In genomic region chrX:159708076-159708830, GRCm38 (mm10) we compare ENCODE assay signal across 10 mouse cellular contexts.
DNase-seq lines count a peak whose midpoint lies in the region; ATAC-seq and TF ChIP-seq lines count a peak whose summit lies in the region.
"Had no signal": no experiment of that assay in that cellular context is flagged by ENCODE, and none has a peak within 500 bp of the region (broad histone marks: within the 10 kb centered on the region; RNA-seq: fewer than 3 reads in every experiment).

No protein-coding gene starts in this region.

- H3K9ac ChIP-seq in hindbrain, postnatal 0 days (replicated peaks; ENCODE audit: low read length), result no peak overlapping the region
- H3K9ac ChIP-seq: limb, embryonic 12.5 days had no signal

- H3K27ac ChIP-seq in hindbrain, embryonic 10.5 days, result peak overlapping the region; percentile 50
- H3K27ac ChIP-seq in hindbrain, postnatal 0 days, result no peak overlapping the region
- H3K27ac ChIP-seq: limb, embryonic 12.5 days had no signal

- no peak for DNase-seq in hindbrain, embryonic 10.5 days (ENCODE audit: low spot score)
- no peak for DNase-seq in hindbrain, postnatal 0 days (ENCODE audit: low spot score)
- peak; percentile 45 for DNase-seq in Muller cell, postnatal 12 days (ENCODE audit: inconsistent ontology term)
- DNase-seq in heart, postnatal 10 days, result peak; percentile 16 to 34
- DNase-seq in adrenal gland, postnatal 36 days, result no peak
- DNase-seq in cerebellum, postnatal 4 days (ENCODE audit: low spot score in 2 of 2), result no peak
- no peak for DNase-seq in layer of hippocampus, adult 18-20 months (ENCODE audit: low spot score in 2 of 2)

- intact Hi-C loops in heart, postnatal 10 days (cut with DNase I), result loop anchor here (5.0 kb wide), 1 partner anchor 81 kb away; the partner anchor contains the start of gene Sh3kbp1

- H3K4me1 ChIP-seq in hindbrain, embryonic 10.5 days (replicated peaks), result peaks cover 18% of the 10 kb centered on the region
- H3K4me1 ChIP-seq in hindbrain, postnatal 0 days (ENCODE audit: insufficient read depth, low read length), result no peaks in the 10 kb centered on the region; the same call in 1 of the 2 replicates

- H3K27me3 ChIP-seq in hindbrain, embryonic 10.5 days (ENCODE audit: insufficient read depth, poor library complexity, severe bottlenecking), result peaks cover 82% of the 10 kb centered on the region
- no peaks in the 10 kb centered on the region; the same call in 1 of the 2 replicates for H3K27me3 ChIP-seq in hindbrain, postnatal 0 days (ENCODE audit: insufficient read depth, low read length)
- no peaks in the 10 kb centered on the region for H3K27me3 ChIP-seq in myocyte (ENCODE audit: control insufficient read depth, insufficient read depth, insufficient read length)

- no peak for ATAC-seq in hindbrain, postnatal 0 days
- ATAC-seq: Patski had no signal

- no peak overlapping the region for H3ac ChIP-seq in myocyte (ENCODE audit: control insufficient read depth, insufficient read length)

- peaks cover 34% of the 10 kb centered on the region for H3K79me2 ChIP-seq in myocyte (ENCODE audit: control insufficient read depth, insufficient read depth)

- 30% methylated on average over 8 of the region's 8 CpGs for WGBS in hindbrain, embryonic 10.5 days
- 36% methylated on average over 8 of the region's 8 CpGs for whole genome bisulfite sequencing in hindbrain, postnatal 0 days

- H3K4me3 ChIP-seq in hindbrain, embryonic 10.5 days, result no peak overlapping the region
- H3K4me3 ChIP-seq in hindbrain, postnatal 0 days (ENCODE audit: low read length), result no peak overlapping the region
- no peak overlapping the region for H3K4me3 ChIP-seq in myocyte
- H3K4me3 ChIP-seq: limb, embryonic 12.5 days had no signal

- no peak overlapping the region for H3K4me2 ChIP-seq in hindbrain, postnatal 0 days (ENCODE audit: low read depth, low read length)
- H3K4me2 ChIP-seq in myocyte (ENCODE audit: low read depth), result peak overlapping the region; percentile 81
- H3K4me2 ChIP-seq: limb, embryonic 12.5 days had no signal

- no peak for TF ChIP-seq CTCF in hindbrain, postnatal 0 days (IDR thresholded peaks at IDR 0.05; ENCODE audit: low read depth)

- no peaks in the 10 kb centered on the region for H3K9me3 ChIP-seq in hindbrain, embryonic 10.5 days
- H3K9me3 ChIP-seq in hindbrain, postnatal 0 days (ENCODE audit: low read length), result no peaks in the 10 kb centered on the region
- H3K9me3 ChIP-seq: limb, embryonic 12.5 days had no signal

- peak; percentile 42 for TF ChIP-seq POLR2A in myocyte (IDR thresholded peaks at IDR 0.05; ENCODE audit: insufficient read length, low read depth)

- no peaks in the 10 kb centered on the region for H3K36me3 ChIP-seq in hindbrain, embryonic 10.5 days
- no peaks in the 10 kb centered on the region for H3K36me3 ChIP-seq in hindbrain, postnatal 0 days (ENCODE audit: insufficient read depth, low read length)
- no peaks in the 10 kb centered on the region for H3K36me3 ChIP-seq in myocyte (ENCODE audit: control insufficient read depth, insufficient read depth)
- H3K36me3 ChIP-seq: limb, embryonic 12.5 days had no signal

TF ChIP-seq in myocyte, 11 proteins besides CTCF, POLR2A, EP300 and RAD21:
- no peak for TF ChIP-seq MAX (IDR thresholded peaks at IDR 0.05; ENCODE audit: low read depth)
- no peak for TF ChIP-seq CEBPB (IDR thresholded peaks at IDR 0.05; ENCODE audit: insufficient read depth, poor library complexity, severe bottlenecking)
- TF ChIP-seq POLR2AphosphoS2 (IDR thresholded peaks at IDR 0.05; ENCODE audit: insufficient read length, low read depth), result no peak
- no peak for TF ChIP-seq TCF3 (IDR thresholded peaks at IDR 0.05; ENCODE audit: insufficient read length, low read depth)
- no peak for TF ChIP-seq TCF12 (IDR thresholded peaks at IDR 0.05; ENCODE audit: insufficient read depth, poor library complexity, severe bottlenecking)
- no peak for TF ChIP-seq MYOG (IDR thresholded peaks at IDR 0.05; ENCODE audit: control insufficient read depth in 1 of 3, insufficient read depth in 1 of 3, insufficient read length in 2 of 3, low read depth in 2 of 3)
- no peak for TF ChIP-seq E2F4 (IDR thresholded peaks at IDR 0.05; ENCODE audit: insufficient read depth)
- no peak for TF ChIP-seq USF1 (IDR thresholded peaks at IDR 0.05; ENCODE audit: low read depth)
- no peak for TF ChIP-seq MYOD1 (IDR thresholded peaks at IDR 0.05; ENCODE audit: control insufficient read depth in 1 of 3, insufficient read length in 2 of 3, low read depth in 2 of 3)
- no peak for TF ChIP-seq SRF (IDR thresholded peaks at IDR 0.05; ENCODE audit: control insufficient read depth, insufficient read length, low read depth)
- no peak for TF ChIP-seq REST (IDR thresholded peaks at IDR 0.05; ENCODE audit: insufficient read depth, insufficient read length)

Comparison
In these comparisons a context has a peak if more than half of its experiments do, and no peak if none do; other contexts are left out.
1. DNase-seq: peak in Muller cell, postnatal 12 days (single experiment) and heart, postnatal 10 days (2 of 2); none in hindbrain, embryonic 10.5 days (single experiment), hindbrain, postnatal 0 days (single experiment), adrenal gland, postnatal 36 days (0 of 2), cerebellum, postnatal 4 days (0 of 2) and layer of hippocampus, adult 18-20 months (0 of 2).